Mouse (Mus musculus): ENCODE data around the gene Tbx5.

DNA sequence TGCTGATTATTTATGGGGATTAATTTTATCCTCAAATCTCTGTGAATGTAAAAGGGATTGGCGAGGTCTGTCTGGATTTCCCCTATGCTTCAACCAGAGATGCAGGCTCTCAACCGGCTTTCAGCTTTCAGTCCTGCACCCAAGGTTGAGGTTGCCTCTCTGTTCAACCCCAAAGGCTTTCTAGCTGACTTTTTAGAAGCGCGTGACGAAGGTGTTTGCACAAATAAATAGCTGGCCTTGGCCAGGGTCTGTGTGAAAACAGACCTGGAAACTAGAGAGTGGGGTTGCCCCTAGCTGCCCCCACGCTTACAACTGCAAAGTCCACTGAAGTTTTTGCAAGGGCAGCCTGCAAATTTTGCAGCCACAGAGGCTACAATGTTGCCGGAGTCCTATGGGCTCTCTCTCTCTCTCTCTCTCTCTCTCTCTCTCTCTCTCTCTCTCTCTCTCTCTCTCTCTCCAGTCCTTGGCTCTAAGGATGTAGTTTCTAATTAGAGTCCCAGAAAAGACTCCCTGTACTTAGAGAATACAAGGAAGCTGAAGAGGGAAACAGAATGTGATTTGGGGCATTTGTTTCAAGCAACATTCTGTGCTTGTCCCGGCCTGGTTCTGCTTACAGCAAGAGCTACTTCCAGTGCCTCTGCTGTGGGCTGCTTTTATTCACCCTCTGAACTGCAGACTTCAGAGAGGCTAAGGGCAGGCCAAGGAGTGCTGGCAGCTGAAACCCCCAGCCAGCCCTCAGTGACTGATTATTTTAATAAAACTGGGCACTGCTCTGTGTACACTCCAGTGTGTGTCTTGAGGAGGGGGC lies 959 bp downstream of the Tbx5 start:
- no peak for TF ChIP-seq FLI1 (IDR thresholded peaks at IDR 0.05; ENCODE audit: low read length)
- TF ChIP-seq GATA1 (IDR thresholded peaks at IDR 0.05; ENCODE audit: borderline replicate concordance, low read length): no peak
